Mouse (Mus musculus): ENCODE measurements at regions not wholly inside any gene's neighbourhood (a gene's known extent, or its start where the extent isn't known, plus 50 kb on each side); places are given as distances from the start of the nearest gene placed in this dataset.

- no peak overlapping the region for H3K27ac ChIP-seq (ENCODE audit: control insufficient read depth, insufficient read depth, low read depth, low read length)
- H3K4me3 ChIP-seq (ENCODE audit: control insufficient read depth, low read depth, low read length): no peak overlapping the region
- TF ChIP-seq CTCF (IDR thresholded peaks at IDR 0.05; ENCODE audit: control insufficient read depth, insufficient read depth, insufficient replicate concordance, low read depth, low read length) (no peak), POLR2A (IDR thresholded peaks at IDR 0.05; ENCODE audit: control insufficient read depth, low read depth, low read length) (no peak)
- no peaks in the 10 kb centered on the region for H3K4me1 ChIP-seq (ENCODE audit: control insufficient read depth, insufficient read depth, low read length)
- no peaks in the 10 kb centered on the region for H3K36me3 ChIP-seq (ENCODE audit: control insufficient read depth, insufficient read depth, low read length)
- H3K27me3 ChIP-seq (ENCODE audit: control insufficient read depth, insufficient read depth, low read length): no peaks in the 10 kb centered on the region
Measured at GRCm38 (mm10) chr16:74712515-74712914, 300.9 kb upstream of the Robo2 start.

GRCm38 (mm10) chr16:74702067-74702466, 290.4 kb upstream of the Robo2 start:
- Histone ChIP-seq H3K27me3 (ENCODE audit: control insufficient read depth, insufficient read depth, low read length) (no peaks in the 10 kb centered on the region), H3K27ac (ENCODE audit: control insufficient read depth, insufficient read depth, low read depth, low read length) (no peak overlapping the region), H3K36me3 (ENCODE audit: control insufficient read depth, insufficient read depth, low read length) (no peaks in the 10 kb centered on the region), H3K4me1 (ENCODE audit: control insufficient read depth, insufficient read depth, low read length) (no peaks in the 10 kb centered on the region), H3K4me3 (ENCODE audit: control insufficient read depth, low read depth, low read length) (no peak overlapping the region)
- TF ChIP-seq POLR2A (IDR thresholded peaks at IDR 0.05; ENCODE audit: control insufficient read depth, low read depth, low read length): no peak
- TF ChIP-seq CTCF (IDR thresholded peaks at IDR 0.05; ENCODE audit: control insufficient read depth, insufficient read depth, insufficient replicate concordance, low read depth, low read length): no peak

- Histone ChIP-seq H3K4me3 (ENCODE audit: control insufficient read depth, low read depth, low read length) (no peak overlapping the region), H3K36me3 (ENCODE audit: control insufficient read depth, insufficient read depth, low read length) (no peaks in the 10 kb centered on the region), H3K27me3 (ENCODE audit: control insufficient read depth, insufficient read depth, low read length) (no peaks in the 10 kb centered on the region), H3K27ac (ENCODE audit: control insufficient read depth, insufficient read depth, low read depth, low read length) (no peak overlapping the region), H3K4me1 (ENCODE audit: control insufficient read depth, insufficient read depth, low read length) (no peaks in the 10 kb centered on the region)
- TF ChIP-seq CTCF (IDR thresholded peaks at IDR 0.05; ENCODE audit: control insufficient read depth, insufficient read depth, insufficient replicate concordance, low read depth, low read length) (no peak), POLR2A (IDR thresholded peaks at IDR 0.05; ENCODE audit: control insufficient read depth, low read depth, low read length) (no peak)
Measured at GRCm38 (mm10) chr16:74683371-74683770, 271.7 kb upstream of the Robo2 start.

GRCm38 (mm10) chr16:74675586-74675985, 264.0 kb upstream of the Robo2 start:
- TF ChIP-seq POLR2A (IDR thresholded peaks at IDR 0.05; ENCODE audit: control insufficient read depth, low read depth, low read length): no peak
- TF ChIP-seq CTCF (IDR thresholded peaks at IDR 0.05; ENCODE audit: control insufficient read depth, insufficient read depth, insufficient replicate concordance, low read depth, low read length): no peak
- no peaks in the 10 kb centered on the region for H3K4me1 ChIP-seq (ENCODE audit: control insufficient read depth, insufficient read depth, low read length)
- no peaks in the 10 kb centered on the region for H3K27me3 ChIP-seq (ENCODE audit: control insufficient read depth, insufficient read depth, low read length)
- no peak overlapping the region for H3K4me3 ChIP-seq (ENCODE audit: control insufficient read depth, low read depth, low read length)
- no peak overlapping the region for H3K27ac ChIP-seq (ENCODE audit: control insufficient read depth, insufficient read depth, low read depth, low read length)
- H3K36me3 ChIP-seq (ENCODE audit: control insufficient read depth, insufficient read depth, low read length): no peaks in the 10 kb centered on the region

- Histone ChIP-seq H3K36me3 (ENCODE audit: control insufficient read depth, insufficient read depth, low read length) (no peaks in the 10 kb centered on the region), H3K27me3 (ENCODE audit: control insufficient read depth, insufficient read depth, low read length) (no peaks in the 10 kb centered on the region), H3K27ac (ENCODE audit: control insufficient read depth, insufficient read depth, low read depth, low read length) (no peak overlapping the region), H3K4me1 (ENCODE audit: control insufficient read depth, insufficient read depth, low read length) (no peaks in the 10 kb centered on the region), H3K4me3 (ENCODE audit: control insufficient read depth, low read depth, low read length) (no peak overlapping the region)
- TF ChIP-seq CTCF (IDR thresholded peaks at IDR 0.05; ENCODE audit: control insufficient read depth, insufficient read depth, insufficient replicate concordance, low read depth, low read length) (no peak), POLR2A (IDR thresholded peaks at IDR 0.05; ENCODE audit: control insufficient read depth, low read depth, low read length) (no peak)
Measured at GRCm38 (mm10) chr16:74671466-74671865, 259.8 kb upstream of the Robo2 start.

- no peak overlapping the region for H3K27ac ChIP-seq (ENCODE audit: control insufficient read depth, insufficient read depth, low read depth, low read length)
Measured at GRCm38 (mm10) chr16:74664337-74664736, 252.7 kb upstream of the Robo2 start.

GRCm38 (mm10) chr16:74651244-74651643, 239.6 kb upstream of the Robo2 start:
- Histone ChIP-seq H3K4me1 (ENCODE audit: control insufficient read depth, insufficient read depth, low read length) (no peaks in the 10 kb centered on the region), H3K27me3 (ENCODE audit: control insufficient read depth, insufficient read depth, low read length) (no peaks in the 10 kb centered on the region), H3K27ac (ENCODE audit: control insufficient read depth, insufficient read depth, low read depth, low read length) (no peak overlapping the region), H3K36me3 (ENCODE audit: control insufficient read depth, insufficient read depth, low read length) (no peaks in the 10 kb centered on the region), H3K4me3 (ENCODE audit: control insufficient read depth, low read depth, low read length) (no peak overlapping the region)
- TF ChIP-seq POLR2A (IDR thresholded peaks at IDR 0.05; ENCODE audit: control insufficient read depth, low read depth, low read length) (no peak), CTCF (IDR thresholded peaks at IDR 0.05; ENCODE audit: control insufficient read depth, insufficient read depth, insufficient replicate concordance, low read depth, low read length) (no peak)

More at GRCm38 (mm10) chr16:74664337-74664736, 252.7 kb upstream of the Robo2 start:
- Histone ChIP-seq H3K4me1 (ENCODE audit: control insufficient read depth, insufficient read depth, low read length) (no peaks in the 10 kb centered on the region), H3K36me3 (ENCODE audit: control insufficient read depth, insufficient read depth, low read length) (no peaks in the 10 kb centered on the region), H3K27me3 (ENCODE audit: control insufficient read depth, insufficient read depth, low read length) (no peaks in the 10 kb centered on the region), H3K4me3 (ENCODE audit: control insufficient read depth, low read depth, low read length) (no peak overlapping the region)
- TF ChIP-seq POLR2A (IDR thresholded peaks at IDR 0.05; ENCODE audit: control insufficient read depth, low read depth, low read length) (no peak), CTCF (IDR thresholded peaks at IDR 0.05; ENCODE audit: control insufficient read depth, insufficient read depth, insufficient replicate concordance, low read depth, low read length) (no peak)

GRCm38 (mm10) chr16:74649207-74649606, 237.6 kb upstream of the Robo2 start:
- Histone ChIP-seq H3K36me3 (ENCODE audit: control insufficient read depth, insufficient read depth, low read length) (no peaks in the 10 kb centered on the region), H3K27me3 (ENCODE audit: control insufficient read depth, insufficient read depth, low read length) (no peaks in the 10 kb centered on the region), H3K27ac (ENCODE audit: control insufficient read depth, insufficient read depth, low read depth, low read length) (no peak overlapping the region), H3K4me1 (ENCODE audit: control insufficient read depth, insufficient read depth, low read length) (no peaks in the 10 kb centered on the region), H3K4me3 (ENCODE audit: control insufficient read depth, low read depth, low read length) (no peak overlapping the region)
- TF ChIP-seq POLR2A (IDR thresholded peaks at IDR 0.05; ENCODE audit: control insufficient read depth, low read depth, low read length): no peak
- TF ChIP-seq CTCF (IDR thresholded peaks at IDR 0.05; ENCODE audit: control insufficient read depth, insufficient read depth, insufficient replicate concordance, low read depth, low read length): no peak

All from testis, adult 2 months (tissue).